ENCODE assay signal across 10 mouse cellular contexts in genomic region chr14:121259332-121259731, GRCm38 (mm10).
DNase-seq lines count a peak whose midpoint lies in the region; ATAC-seq lines count a peak whose summit lies in the region.
"Had no signal": no experiment of that assay in that cellular context is flagged by ENCODE, and none has a peak within 500 bp of the region (broad histone marks: within the 10 kb centered on the region; RNA-seq: fewer than 3 reads in every experiment).

No protein-coding gene starts in this region.

- intact Hi-C loops in heart, postnatal 14 days (cut with DNase I), result no loop called here

- DNase-seq in heart, postnatal 14 days, result no peak
- DNase-seq in gastrocnemius, postnatal 10 days, result no peak
- DNase-seq in heart, adult 18-20 months, result no peak
- DNase-seq in gastrocnemius, adult 18-20 months (ENCODE audit: low spot score), result no peak

- 0 out of 2 replicates have a peak overlapping the region, but pooled peaks have one; percentile 1 for H3K27ac ChIP-seq in heart, embryonic 13.5 days (replicated peaks)
- H3K27ac ChIP-seq in forebrain, embryonic 15.5 days (replicated peaks), result peak overlapping the region; percentile 35; the same call in 1 of the 2 replicates
- peak overlapping the region; percentile 54; the same call in 1 of the 2 replicates for H3K27ac ChIP-seq in limb, embryonic 15.5 days
- H3K27ac ChIP-seq in neural tube, embryonic 12.5 days, result no peak overlapping the region
- H3K27ac ChIP-seq: intestine, embryonic 15.5 days; layer of hippocampus, adult 2 months had no signal

- ATAC-seq in heart, embryonic 13.5 days (ENCODE audit: extremely low read depth, insufficient number of reproducible peaks, low FRiP score, low TSS enrichment), result no peak
- peak; percentile 51 for ATAC-seq in forebrain, embryonic 15.5 days (replicated peaks)
- ATAC-seq in limb, embryonic 15.5 days (ENCODE audit: insufficient number of reproducible peaks, low FRiP score, low TSS enrichment, low read depth), result no peak
- 0 out of 2 replicates have a peak, but pooled peaks have one; percentile 35 for ATAC-seq in neural tube, embryonic 12.5 days (ENCODE audit: low FRiP score, low read depth)
- ATAC-seq: intestine, embryonic 15.5 days had no signal

- H3K9ac ChIP-seq in heart, embryonic 13.5 days, result no peak overlapping the region
- H3K9ac ChIP-seq in forebrain, embryonic 15.5 days (replicated peaks), result no peak overlapping the region
- no peak overlapping the region for H3K9ac ChIP-seq in limb, embryonic 15.5 days
- H3K9ac ChIP-seq in neural tube, embryonic 12.5 days, result no peak overlapping the region
- H3K9ac ChIP-seq: intestine, embryonic 15.5 days had no signal

- no peaks in the 10 kb centered on the region for H3K9me3 ChIP-seq in heart, embryonic 13.5 days
- H3K9me3 ChIP-seq in forebrain, embryonic 15.5 days, result no peaks in the 10 kb centered on the region
- H3K9me3 ChIP-seq in limb, embryonic 15.5 days, result no peaks in the 10 kb centered on the region
- H3K9me3 ChIP-seq in neural tube, embryonic 12.5 days, result no peaks in the 10 kb centered on the region
- H3K9me3 ChIP-seq: intestine, embryonic 15.5 days had no signal

- H3K4me1 ChIP-seq in heart, embryonic 13.5 days, result peaks cover 35% of the 10 kb centered on the region
- 0 out of 2 replicates have a peak, but pooled peaks cover 5% of the 10 kb centered on the region for H3K4me1 ChIP-seq in forebrain, embryonic 15.5 days
- peaks cover 7% of the 10 kb centered on the region; the same call in 1 of the 2 replicates for H3K4me1 ChIP-seq in limb, embryonic 15.5 days
- no peaks in the 10 kb centered on the region for H3K4me1 ChIP-seq in neural tube, embryonic 12.5 days
- H3K4me1 ChIP-seq: intestine, embryonic 15.5 days had no signal

- peaks cover 67% of the 10 kb centered on the region for H3K36me3 ChIP-seq in heart, embryonic 13.5 days
- H3K36me3 ChIP-seq in forebrain, embryonic 15.5 days, result peaks cover 3% of the 10 kb centered on the region; the same call in 1 of the 2 replicates
- peaks cover 66% of the 10 kb centered on the region for H3K36me3 ChIP-seq in limb, embryonic 15.5 days
- H3K36me3 ChIP-seq in neural tube, embryonic 12.5 days, result peaks cover 16% of the 10 kb centered on the region
- H3K36me3 ChIP-seq: intestine, embryonic 15.5 days had no signal

- H3K27me3 ChIP-seq in heart, embryonic 13.5 days (replicated peaks), result no peaks in the 10 kb centered on the region
- no peaks in the 10 kb centered on the region for H3K27me3 ChIP-seq in forebrain, embryonic 15.5 days
- H3K27me3 ChIP-seq in limb, embryonic 15.5 days, result no peaks in the 10 kb centered on the region
- no peaks in the 10 kb centered on the region for H3K27me3 ChIP-seq in neural tube, embryonic 12.5 days (replicated peaks)
- H3K27me3 ChIP-seq: intestine, embryonic 15.5 days had no signal

- H3K4me2 ChIP-seq in heart, embryonic 13.5 days, result no peak overlapping the region
- no peak overlapping the region for H3K4me2 ChIP-seq in forebrain, embryonic 15.5 days (replicated peaks)
- H3K4me2 ChIP-seq in limb, embryonic 15.5 days, result no peak overlapping the region
- H3K4me2 ChIP-seq in neural tube, embryonic 12.5 days (replicated peaks), result no peak overlapping the region
- H3K4me2 ChIP-seq: intestine, embryonic 15.5 days had no signal

- H3K4me3 ChIP-seq in heart, embryonic 13.5 days, result no peak overlapping the region
- no peak overlapping the region for H3K4me3 ChIP-seq in forebrain, embryonic 15.5 days
- no peak overlapping the region for H3K4me3 ChIP-seq in limb, embryonic 15.5 days
- H3K4me3 ChIP-seq in neural tube, embryonic 12.5 days, result no peak overlapping the region
- H3K4me3 ChIP-seq: intestine, embryonic 15.5 days; layer of hippocampus, adult 2 months had no signal

- WGBS in heart, embryonic 13.5 days, result 73% methylated on average over 11 of the region's 11 CpGs
- 60% methylated on average over 11 of the region's 11 CpGs for WGBS in forebrain, embryonic 15.5 days
- 84% methylated on average over 11 of the region's 11 CpGs for WGBS in limb, embryonic 15.5 days
- 71% methylated on average over 11 of the region's 11 CpGs for WGBS in neural tube, embryonic 12.5 days

Comparison
In these comparisons a context has a peak if more than half of its experiments do, and no peak if none do; other contexts are left out.
1. ATAC-seq: peak in forebrain, embryonic 15.5 days (single experiment) and neural tube, embryonic 12.5 days (single experiment); none in heart, embryonic 13.5 days (single experiment) and limb, embryonic 15.5 days (single experiment).